Mouse (Mus musculus): Measurements from ENCODE around the gene Gpr88.
A peak's percentile ranks its signal among the peaks of the same experiment; 100 is the strongest.
"Not testable (repeated sequence)": the region's sequence is repeated elsewhere in the genome, so short reads cannot be mapped to it uniquely, and the experiment has no call there.

The Gpr88 gene

GRCm38 (mm10) chr3:116237527-116237926 is 15.8 kb downstream of the Gpr88 start:
- no peak for DNase-seq

- no peak for DNase-seq
Measured at GRCm38 (mm10) chr3:116236856-116237255, 16.4 kb downstream of the Gpr88 start.

- DNase-seq: no peak
Measured at GRCm38 (mm10) chr3:116233515-116233914, 19.8 kb downstream of the Gpr88 start.

GRCm38 (mm10) chr3:116232763-116233162 is 20.5 kb downstream of the Gpr88 start:
- DNase-seq: no peak

- DNase-seq: no peak
Measured at GRCm38 (mm10) chr3:116229336-116229735, 24.0 kb downstream of the Gpr88 start.

GRCm38 (mm10) chr3:116228360-116229245 is 24.7 kb downstream of the Gpr88 start:
- DNase-seq: no peak

- no peak for DNase-seq
Measured at GRCm38 (mm10) chr3:116227383-116227782, 25.9 kb downstream of the Gpr88 start.

GRCm38 (mm10) chr3:116226915-116227314 is 26.4 kb downstream of the Gpr88 start:
- DNase-seq: no peak

GRCm38 (mm10) chr3:116222511-116223243 is 30.6 kb downstream of the Gpr88 start:
- DNase-seq: no peak

- peak in 1 of 2 experiments; percentile 8 for DNase-seq
Measured at GRCm38 (mm10) chr3:116221686-116222010, 31.7 kb downstream of the Gpr88 start.

- no peak for DNase-seq
Measured at GRCm38 (mm10) chr3:116220980-116221685, 32.2 kb downstream of the Gpr88 start.

- not testable (repeated sequence) for DNase-seq
Measured at GRCm38 (mm10) chr3:116217398-116217797, 35.9 kb downstream of the Gpr88 start.

- DNase-seq: no peak
Measured at GRCm38 (mm10) chr3:116216261-116216660, 37.0 kb downstream of the Gpr88 start.

GRCm38 (mm10) chr3:116211639-116212038 is 41.7 kb downstream of the Gpr88 start:
- DNase-seq: no peak

- peak in 1 of 2 experiments; percentile 54 for DNase-seq
Measured at GRCm38 (mm10) chr3:116210720-116211121, 42.6 kb downstream of the Gpr88 start.

GRCm38 (mm10) chr3:116209214-116209613 is 44.1 kb downstream of the Gpr88 start:
- no peak for DNase-seq

GRCm38 (mm10) chr3:116206306-116206834 is 46.9 kb downstream of the Gpr88 start:
- DNase-seq: no peak

- DNase-seq: no peak
Measured at GRCm38 (mm10) chr3:116205346-116206219, 47.7 kb downstream of the Gpr88 start.

GRCm38 (mm10) chr3:116204643-116205042 is 48.7 kb downstream of the Gpr88 start:
- no peak for DNase-seq

- DNase-seq: no peak
Measured at GRCm38 (mm10) chr3:116203942-116204341, 49.4 kb downstream of the Gpr88 start.

GRCm38 (mm10) chr3:116200060-116200459 is 53.2 kb downstream of the Gpr88 start:
- no peak for DNase-seq

Measured in lung, postnatal 4 days (tissue).